ENCODE assay signal across 21 mouse cellular contexts in genomic region chr3:87377228-87377627, GRCm38 (mm10). TPM values are rescaled to one million over a fixed set of nuclear protein-coding genes. Genes with fewer than 3 reads are reported as not detected.
DNase-seq lines count a peak whose midpoint lies in the region; ATAC-seq and TF ChIP-seq lines count a peak whose summit lies in the region.
"Had no signal": no experiment of that assay in that cellular context is flagged by ENCODE, and none has a peak within 500 bp of the region (broad histone marks: within the 10 kb centered on the region; RNA-seq: fewer than 3 reads in every experiment).

No protein-coding gene starts in this region.

- peak; percentile 73 for ATAC-seq in kidney, embryonic 15.5 days (replicated peaks; ENCODE audit: low FRiP score)
- no peak for ATAC-seq in intestine, embryonic 14.5 days (replicated peaks; ENCODE audit: low FRiP score, low TSS enrichment, low read depth)

- TF ChIP-seq CTCF in thymus, adult 2 months (IDR thresholded peaks at IDR 0.05; ENCODE audit: borderline replicate concordance, control insufficient read depth, extremely low read depth, insufficient read depth, low read length, poor library complexity): no peak

- H3K4me1 ChIP-seq in kidney, embryonic 15.5 days: 0 out of 2 replicates have a peak, but pooled peaks cover 5% of the 10 kb centered on the region
- H3K4me1 ChIP-seq in intestine, embryonic 14.5 days (replicated peaks; ENCODE audit: control insufficient read depth, insufficient read depth, low read length): no peaks in the 10 kb centered on the region
- peaks cover 6% of the 10 kb centered on the region for H3K4me1 ChIP-seq in thymus, adult 2 months (replicated peaks; ENCODE audit: control insufficient read depth, insufficient read depth, low read length)
- H3K4me1 ChIP-seq: forebrain, embryonic 12.5 days; hindbrain, embryonic 15.5 days; neural tube, embryonic 15.5 days had no signal

- no peaks in the 10 kb centered on the region for H3K9me3 ChIP-seq in kidney, embryonic 15.5 days (replicated peaks)
- no peaks in the 10 kb centered on the region for H3K9me3 ChIP-seq in intestine, embryonic 14.5 days (ENCODE audit: control insufficient read depth, low read length)
- H3K9me3 ChIP-seq: embryonic facial prominence, embryonic 15.5 days; forebrain, embryonic 12.5 days; hindbrain, embryonic 15.5 days; neural tube, embryonic 15.5 days had no signal

- H3K36me3 ChIP-seq in kidney, embryonic 15.5 days: no peaks in the 10 kb centered on the region
- no peaks in the 10 kb centered on the region for H3K36me3 ChIP-seq in intestine, embryonic 14.5 days (ENCODE audit: control insufficient read depth, insufficient read depth, low read length)
- H3K36me3 ChIP-seq in thymus, adult 2 months (ENCODE audit: control insufficient read depth, insufficient read depth, low read length): no peaks in the 10 kb centered on the region
- H3K36me3 ChIP-seq: embryonic facial prominence, embryonic 15.5 days; forebrain, embryonic 12.5 days; hindbrain, embryonic 15.5 days; neural tube, embryonic 15.5 days had no signal

- no peak overlapping the region for H3K4me2 ChIP-seq in kidney, embryonic 15.5 days
- H3K4me2 ChIP-seq in intestine, embryonic 14.5 days (ENCODE audit: low read length): peak overlapping the region; percentile 20; the same call in 1 of the 2 replicates
- H3K4me2 ChIP-seq: embryonic facial prominence, embryonic 15.5 days; forebrain, embryonic 12.5 days; hindbrain, embryonic 15.5 days; midbrain, embryonic 11.5 days; neural tube, embryonic 15.5 days had no signal

- WGBS in kidney, embryonic 15.5 days: 61% methylated on average over 3 of the region's 3 CpGs
- WGBS in intestine, embryonic 14.5 days: 48% methylated on average over 3 of the region's 3 CpGs
- WGBS in thymus, adult 2 months: 71% methylated on average over 3 of the region's 3 CpGs

- H3K4me3 ChIP-seq in kidney, embryonic 15.5 days (replicated peaks): no peak overlapping the region
- H3K4me3 ChIP-seq in intestine, embryonic 14.5 days (ENCODE audit: low read depth, low read length): no peak overlapping the region
- H3K4me3 ChIP-seq in thymus, adult 2 months (ENCODE audit: control insufficient read depth, insufficient read depth, low read length): no peak overlapping the region
- H3K4me3 ChIP-seq: embryonic facial prominence, embryonic 15.5 days; forebrain, embryonic 12.5 days; heart, adult 2 months; hindbrain, embryonic 15.5 days; neural tube, embryonic 15.5 days had no signal

- TF ChIP-seq POLR2A in thymus, adult 2 months (IDR thresholded peaks at IDR 0.05; ENCODE audit: control insufficient read depth, extremely low read depth, insufficient read depth, low read length, poor library complexity): no peak

- H3K27ac ChIP-seq in kidney, embryonic 15.5 days: no peak overlapping the region
- H3K27ac ChIP-seq in intestine, embryonic 14.5 days (ENCODE audit: low read depth): no peak overlapping the region
- H3K27ac ChIP-seq in thymus, adult 2 months (ENCODE audit: control insufficient read depth, insufficient read depth, low read length): no peak overlapping the region
- H3K27ac ChIP-seq: embryonic facial prominence, embryonic 15.5 days; forebrain, embryonic 12.5 days; heart, adult 2 months; hindbrain, embryonic 15.5 days; liver, embryonic 14.5 days; neural tube, embryonic 15.5 days had no signal

- H3K27me3 ChIP-seq in kidney, embryonic 15.5 days: no peaks in the 10 kb centered on the region
- H3K27me3 ChIP-seq in intestine, embryonic 14.5 days (replicated peaks; ENCODE audit: control insufficient read depth, insufficient read depth, low read length): no peaks in the 10 kb centered on the region
- no peaks in the 10 kb centered on the region for H3K27me3 ChIP-seq in thymus, adult 2 months (ENCODE audit: control insufficient read depth, insufficient read depth, low read length)
- H3K27me3 ChIP-seq: embryonic facial prominence, embryonic 15.5 days; forebrain, embryonic 12.5 days; hindbrain, embryonic 15.5 days; neural tube, embryonic 15.5 days had no signal

- no peak overlapping the region for H3K9ac ChIP-seq in kidney, embryonic 15.5 days
- H3K9ac ChIP-seq in intestine, embryonic 14.5 days (ENCODE audit: low read length): no peak overlapping the region
- H3K9ac ChIP-seq: embryonic facial prominence, embryonic 15.5 days; forebrain, embryonic 12.5 days; hindbrain, embryonic 15.5 days; liver, embryonic 14.5 days; neural tube, embryonic 15.5 days had no signal

- no peak for DNase-seq in kidney, adult 8-10 months
- DNase-seq in urinary bladder, postnatal 14 days (ENCODE audit: low spot score): peak; percentile 38
- no peak for DNase-seq in urinary bladder, postnatal 10 days (ENCODE audit: low spot score)
- no peak for DNase-seq in intestine, embryonic 14.5 days (ENCODE audit: low spot score)
- peak; percentile 33 for DNase-seq in yolk sac, embryonic 10.5 days (ENCODE audit: low spot score)
- DNase-seq in thymus, adult 2 months: no peak
- DNase-seq in frontal cortex, postnatal 10 days (ENCODE audit: low spot score in 2 of 2): no peak
- DNase-seq: adrenal gland, adult 8-10 months; cerebellum, adult 9-11 months; heart, adult 2 months; left cerebral cortex, postnatal 4 days; retina, postnatal 1 day had no signal

RNA-seq across cellular contexts. Expression of gene Fcrl1, which starts 1.0 kb away (rescaled TPM):
- 0.36 and 0.66 TPM in 2 replicates for polyA plus RNA-seq in kidney, embryonic 15.5 days (2015; fragmentation: Nextera tagmentation; extraction: Ambion mirVana)
- polyA plus RNA-seq in intestine, embryonic 14.5 days (2014; fragmentation: Nextera tagmentation; extraction: Ambion mirVana): 0.09 and 0.39 TPM in 2 replicates
- 3.1 and 3.4 TPM in 2 replicates for polyA plus RNA-seq in thymus, adult 2 months (2012; rRNA removed)
- polyA plus RNA-seq: forebrain, embryonic 12.5 days; midbrain, embryonic 11.5 days; testis, adult 2 months had no signal

RNA-seq across cellular contexts. Expression of gene Cd5l, which starts 19.5 kb away (rescaled TPM):
- 0.68 and 0.80 TPM in 2 replicates for polyA plus RNA-seq in kidney, embryonic 15.5 days (2015; fragmentation: Nextera tagmentation; extraction: Ambion mirVana)
- 0.11 TPM in 1 of 2 replicates, not detected in the other for polyA plus RNA-seq in intestine, embryonic 14.5 days (2014; fragmentation: Nextera tagmentation; extraction: Ambion mirVana)
- 1.5 and 1.6 TPM in 2 replicates for polyA plus RNA-seq in thymus, adult 2 months (2012; rRNA removed)
- polyA plus RNA-seq: forebrain, embryonic 12.5 days had no signal

RNA-seq across cellular contexts. Expression of gene Fcrl5, which starts 58.3 kb away (rescaled TPM):
- not detected in 2 replicates for polyA plus RNA-seq in kidney, embryonic 15.5 days (2015; fragmentation: Nextera tagmentation; extraction: Ambion mirVana)
- polyA plus RNA-seq in intestine, embryonic 14.5 days (2014; fragmentation: Nextera tagmentation; extraction: Ambion mirVana): not detected in 2 replicates
- polyA plus RNA-seq in thymus, adult 2 months (2012; rRNA removed): 0.55 and 0.86 TPM in 2 replicates
- polyA plus RNA-seq: embryonic facial prominence, embryonic 15.5 days; forebrain, embryonic 12.5 days; heart, postnatal 0 days; hindbrain, embryonic 15.5 days; liver, embryonic 14.5 days; midbrain, embryonic 11.5 days; neural tube, embryonic 15.5 days; testis, adult 2 months had no signal

Comparison
In these comparisons a context has a peak if more than half of its experiments do, and no peak if none do; other contexts are left out.
1. DNase-seq: peak in urinary bladder, postnatal 14 days (single experiment) and yolk sac, embryonic 10.5 days (single experiment); none in kidney, adult 8-10 months (0 of 2), urinary bladder, postnatal 10 days (single experiment), intestine, embryonic 14.5 days (single experiment), thymus, adult 2 months (single experiment) and frontal cortex, postnatal 10 days (0 of 2).